Mouse (Mus musculus): ENCODE measurements at regions not wholly inside any gene's neighbourhood (a gene's known extent, or its start where the extent isn't known, plus 50 kb on each side); places are given as distances from the start of the nearest gene placed in this dataset.

- TF ChIP-seq POU5F1 (IDR thresholded peaks at IDR 0.05; ENCODE audit: borderline replicate concordance, low read length) (no peak), NANOG (IDR thresholded peaks at IDR 0.05; ENCODE audit: borderline replicate concordance, low read length) (no peak)
Measured at GRCm38 (mm10) chr9:113511302-113511701, 196.8 kb downstream of the Pdcd6ip start.

Measured in E14TG2a.4 (cell line).